Mouse (Mus musculus) WW6 (cell line): ENCODE results near the gene Trpm5.

Experiments used
- DNase-seq: peaks from one replicate; pipeline ENCODE4 v3.0.0-alpha.2; 2013; ENCODE audit warnings: low read depth, low spot score

Gene Trpm5

DNA sequence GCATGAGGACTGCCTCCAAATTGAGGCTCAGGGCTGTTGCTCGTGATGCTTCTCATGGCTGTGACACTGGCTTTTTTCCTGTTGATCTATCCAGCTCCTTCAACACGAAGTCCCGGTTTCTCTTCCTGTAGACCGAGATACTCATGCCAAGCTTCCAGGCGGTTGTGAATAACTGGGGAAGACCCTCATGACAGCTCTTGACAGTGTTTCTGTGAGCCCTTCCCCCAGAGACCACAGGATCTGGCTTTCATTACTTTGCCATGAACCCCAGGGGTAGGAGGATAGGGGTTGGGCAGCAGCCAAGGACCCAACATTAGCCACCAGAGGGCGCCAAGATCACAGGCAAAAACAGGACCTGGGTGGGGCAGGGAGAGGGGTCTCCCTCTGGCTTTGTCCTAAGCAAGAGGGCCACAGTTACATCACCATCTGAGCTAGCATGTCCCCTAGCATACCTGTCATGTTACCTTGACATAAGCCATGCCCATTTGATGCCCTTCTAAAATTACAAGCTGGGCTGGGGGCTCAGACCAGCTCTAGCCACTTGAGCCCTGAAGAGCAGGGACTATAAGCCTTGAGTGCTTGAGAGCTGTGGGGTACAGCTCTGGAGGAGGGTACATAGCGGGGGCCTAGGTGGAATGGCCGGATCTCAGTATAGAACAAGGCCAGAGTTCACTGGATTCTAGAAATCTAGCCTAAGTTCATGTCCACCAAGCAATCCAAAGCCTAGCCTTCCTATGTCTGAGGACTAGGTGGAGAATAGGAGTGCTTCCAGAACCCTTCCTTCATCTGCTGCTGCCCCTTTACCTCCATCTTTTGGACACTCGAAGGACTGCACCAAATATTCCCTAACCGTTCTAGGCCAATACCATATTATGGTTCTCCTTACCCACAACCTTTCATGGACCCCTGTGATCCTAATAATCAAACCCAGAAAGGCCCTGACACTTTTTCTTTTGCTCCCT lies at the start of gene Trpm5:
Gene Trpm5 (minus strand): TSS at position 51 of the 962 bp plus-strand sequence.
- no peak for DNase-seq

- no peak for DNase-seq
Observed at GRCm38 (mm10) chr7:143142680-143143079, 48.2 kb upstream of the Trpm5 start.

- no peak for DNase-seq
Observed at GRCm38 (mm10) chr7:143139932-143140331, 45.5 kb upstream of the Trpm5 start.

- no peak for DNase-seq
Observed at GRCm38 (mm10) chr7:143138789-143139188, 44.3 kb upstream of the Trpm5 start.

DNA sequence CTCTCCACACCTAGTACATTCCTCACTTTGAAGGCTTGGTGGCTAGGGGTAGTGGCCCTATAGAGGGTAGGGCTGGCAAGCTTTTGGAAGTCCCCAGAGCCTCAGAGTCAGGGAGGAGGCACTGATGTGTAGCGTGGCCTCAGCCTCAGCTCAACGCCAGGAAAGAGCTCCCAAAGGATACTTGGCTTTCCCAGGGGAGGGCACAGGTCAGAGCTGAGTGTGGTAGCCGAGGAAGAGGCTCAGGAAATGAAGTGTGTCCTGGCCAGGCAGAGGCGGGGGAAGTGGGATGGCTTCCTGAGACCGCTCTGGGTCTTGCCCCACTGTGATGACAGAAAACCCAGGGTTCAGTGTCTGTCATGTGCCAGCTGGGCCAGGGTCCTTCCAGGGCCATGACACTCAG lies 42.1 kb upstream of the Trpm5 start:
- DNase-seq, result no peak

DNA sequence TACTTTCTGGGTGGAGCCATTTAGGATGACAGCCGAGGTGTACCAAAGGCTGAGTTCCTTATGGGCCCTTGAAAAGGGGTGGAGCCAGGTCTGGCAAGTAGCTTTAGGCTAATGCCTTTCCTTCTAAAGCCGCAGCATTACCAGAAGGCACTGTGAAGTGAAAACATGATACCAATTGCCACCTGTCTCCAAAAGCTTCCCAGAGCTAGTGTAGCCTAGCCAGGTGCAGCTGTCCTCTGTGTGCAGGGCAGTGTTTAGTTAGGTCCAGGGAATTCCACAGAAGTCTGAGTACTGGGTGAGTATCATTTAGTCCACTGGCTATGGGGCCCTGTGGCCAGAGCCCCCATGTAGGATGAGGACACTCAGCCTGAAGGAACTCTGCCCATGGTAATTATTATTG lies 41.7 kb upstream of the Trpm5 start:
- DNase-seq, result no peak

DNA sequence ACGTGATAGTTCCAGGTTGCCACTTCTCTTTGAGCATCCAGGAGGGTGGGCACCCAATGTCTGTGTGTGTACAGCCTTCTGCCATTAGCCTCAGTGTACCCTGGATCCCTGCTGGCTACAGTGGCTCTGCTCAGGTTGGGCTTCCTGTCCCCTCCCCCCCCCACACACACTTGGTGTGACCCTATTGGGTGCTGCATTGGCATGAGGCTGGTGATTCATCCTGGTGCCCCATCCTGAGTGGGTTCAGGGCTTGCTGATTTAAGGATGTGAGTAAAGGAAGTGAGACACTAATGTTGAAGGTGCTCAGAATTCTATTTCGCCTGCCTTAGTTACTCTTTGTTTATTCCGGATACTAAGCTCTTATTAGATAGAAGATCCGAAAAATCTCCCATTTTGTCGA lies 38.4 kb upstream of the Trpm5 start:
- DNase-seq, result no peak

GRCm38 (mm10) chr7:143124902-143125301 lies 30.5 kb upstream of the Trpm5 start:
- no peak for DNase-seq

- DNase-seq, result peak; percentile 76
Observed at GRCm38 (mm10) chr7:143123876-143124669, 29.6 kb upstream of the Trpm5 start.

GRCm38 (mm10) chr7:143122191-143122590 lies 27.7 kb upstream of the Trpm5 start:
- no peak for DNase-seq

DNA sequence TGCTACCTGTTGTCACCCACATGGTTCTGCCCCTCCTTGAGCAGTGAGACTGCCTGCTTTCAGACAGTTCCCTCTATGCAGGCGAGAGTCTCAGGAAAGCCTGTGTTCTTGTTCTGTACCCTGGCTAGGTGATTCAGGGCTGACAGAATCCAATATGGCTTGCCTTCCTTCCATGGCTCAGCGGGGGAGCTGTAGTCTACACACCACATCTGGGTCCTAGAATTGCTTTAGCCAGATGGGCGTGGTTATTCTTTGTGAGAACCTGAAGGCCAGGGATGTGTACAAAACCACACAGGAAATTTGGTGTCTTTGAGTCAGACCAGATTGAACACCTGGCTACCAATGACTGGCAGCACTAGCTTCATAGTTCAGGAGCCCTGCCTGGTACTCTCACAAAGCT lies 25.4 kb upstream of the Trpm5 start:
- no peak for DNase-seq

DNA sequence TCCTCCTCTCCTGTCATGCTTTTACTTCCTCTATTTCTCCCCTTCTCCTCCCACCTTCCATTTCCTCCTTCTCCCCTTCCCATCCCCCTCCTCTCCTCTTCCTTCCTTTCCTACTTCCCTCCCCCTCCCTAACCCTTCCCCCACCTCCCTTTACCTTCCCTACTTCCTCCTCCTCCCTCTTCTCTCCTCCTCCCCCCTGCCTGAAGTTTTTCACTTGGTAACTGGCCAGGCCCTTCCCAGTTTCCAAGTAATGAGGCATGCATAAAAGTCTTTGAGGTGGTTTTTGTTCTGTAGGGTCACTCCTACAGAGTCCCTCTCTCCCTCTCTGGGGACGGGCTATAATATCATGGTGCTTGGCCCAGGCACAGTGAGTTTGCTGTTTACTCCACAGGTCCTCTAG lies 25.0 kb upstream of the Trpm5 start:
- DNase-seq, result no peak

- no peak for DNase-seq
Observed at GRCm38 (mm10) chr7:143116521-143116920, 22.1 kb upstream of the Trpm5 start.

DNA sequence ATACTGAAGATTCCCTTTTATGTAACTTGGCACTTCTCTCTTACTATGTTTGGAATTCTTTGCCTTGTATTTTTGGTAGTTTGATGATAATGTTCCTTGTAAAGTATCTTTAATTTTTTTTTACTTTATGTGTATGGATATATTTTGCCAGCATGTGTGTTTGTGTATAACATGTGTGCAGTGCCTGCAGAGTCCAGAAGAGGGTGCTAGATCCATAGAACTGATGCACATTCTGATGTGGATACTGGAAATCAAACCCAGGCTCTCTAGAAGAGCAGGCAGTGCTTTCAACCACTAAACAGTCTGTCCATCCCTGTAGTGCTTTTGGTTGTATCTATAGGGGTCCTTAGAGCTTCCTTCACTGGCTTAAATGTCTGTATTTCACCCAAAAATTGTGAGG lies 20.3 kb upstream of the Trpm5 start:
- DNase-seq, result no peak

- no peak for DNase-seq
Observed at GRCm38 (mm10) chr7:143112395-143112794, 18.0 kb upstream of the Trpm5 start.

DNA sequence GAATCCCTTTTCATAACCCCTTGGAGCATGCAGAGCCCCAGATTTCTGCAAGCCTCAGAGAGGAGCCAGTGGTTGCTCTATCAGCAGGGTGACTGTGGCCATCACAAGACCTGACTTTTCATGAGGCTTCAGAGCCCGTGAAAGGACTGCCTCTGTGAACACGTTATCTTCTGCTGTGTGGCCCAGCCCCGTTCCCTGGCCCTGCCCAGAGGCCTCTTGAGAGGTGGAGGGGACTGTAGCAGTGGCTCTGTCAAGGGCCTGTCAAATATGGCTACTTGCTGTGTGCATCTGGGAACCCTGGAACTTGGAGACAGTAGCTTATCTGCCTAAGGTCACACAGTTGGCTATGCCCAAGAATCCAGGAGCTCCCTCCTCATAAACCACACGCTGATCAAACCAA lies 17.3 kb upstream of the Trpm5 start:
- DNase-seq, result no peak

DNA sequence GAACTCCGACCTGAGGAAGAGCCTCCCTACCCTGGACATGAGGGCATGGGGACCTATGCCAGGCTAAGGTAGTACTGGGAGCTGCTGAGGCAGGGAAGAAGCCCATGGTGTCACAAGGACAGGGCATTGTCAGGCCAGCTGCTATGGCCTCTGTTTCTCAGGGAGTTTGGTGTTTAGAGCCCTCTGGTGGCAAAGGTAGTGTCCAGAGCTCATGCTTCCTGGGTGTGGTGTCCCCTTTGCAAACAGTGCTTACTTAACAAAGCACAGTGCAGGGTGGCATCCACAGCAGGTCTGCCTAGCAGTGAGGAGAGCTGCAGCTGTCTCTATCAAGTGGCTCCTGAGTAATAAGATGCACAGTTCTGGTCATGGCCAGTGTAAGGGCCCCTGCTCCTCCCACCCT lies 16.4 kb upstream of the Trpm5 start:
- no peak for DNase-seq

DNA sequence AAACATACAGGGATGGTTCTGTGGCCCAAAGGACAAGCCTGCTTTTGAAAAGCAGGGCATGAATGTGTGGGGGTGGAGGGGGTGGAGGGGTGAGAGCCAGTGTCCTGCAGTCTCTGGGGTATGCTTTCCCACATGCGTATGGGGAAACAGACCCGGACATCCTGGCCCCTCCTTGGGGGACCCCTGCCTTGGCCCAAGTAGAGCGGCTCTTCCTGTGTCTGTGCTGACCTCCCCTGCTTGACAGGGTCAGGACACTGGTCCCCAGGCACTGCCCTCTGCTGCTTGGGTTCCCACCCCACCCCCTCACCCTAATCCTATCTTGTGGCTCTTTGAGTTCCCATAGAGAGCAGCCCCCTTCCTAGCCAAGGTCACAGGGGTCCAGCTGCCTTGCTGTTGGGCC lies 15.3 kb upstream of the Trpm5 start:
- no peak for DNase-seq

DNA sequence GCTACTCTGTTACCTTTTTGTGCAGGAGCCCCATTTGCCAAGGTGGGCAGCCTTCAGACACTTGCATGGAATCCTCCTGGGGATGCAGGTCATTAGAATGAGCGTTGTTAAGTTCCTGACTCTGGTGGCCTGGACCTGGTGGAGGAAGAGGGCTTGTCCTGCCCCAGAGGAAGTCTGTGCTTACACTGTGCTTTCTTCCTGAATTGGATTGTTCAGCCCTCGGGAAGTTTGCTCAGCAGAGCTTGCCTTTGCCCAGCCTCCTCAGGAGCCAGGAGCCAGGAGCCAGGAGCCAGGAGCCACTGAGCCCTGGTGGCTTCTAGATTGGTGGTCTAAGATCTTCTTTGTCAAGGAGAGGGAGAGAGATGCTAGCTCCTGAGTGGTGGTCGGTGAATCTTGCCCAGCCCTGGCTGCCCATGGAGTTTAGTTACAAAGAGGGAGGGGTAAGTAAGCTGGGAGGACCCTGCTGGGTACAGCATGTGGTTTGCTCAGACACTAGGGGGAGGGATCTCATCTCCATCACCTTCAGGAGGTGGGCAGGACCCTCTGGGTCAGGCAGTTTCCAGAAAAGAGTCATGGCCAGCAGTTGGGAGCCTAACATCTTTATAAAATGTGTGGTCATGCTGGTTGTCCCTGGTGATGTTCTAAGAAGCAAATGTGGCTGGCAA lies 14.7 kb upstream of the Trpm5 start:
- no peak for DNase-seq

GRCm38 (mm10) chr7:143108200-143108599 lies 13.8 kb upstream of the Trpm5 start:
- no peak for DNase-seq

GRCm38 (mm10) chr7:143106672-143107465 lies 12.4 kb upstream of the Trpm5 start:
- no peak for DNase-seq
